Mouse (Mus musculus) cortical plate, adult 2 months (tissue): ENCODE data around the gene Lgr6. TPM values are rescaled to one million over a fixed set of nuclear protein-coding genes. Genes with fewer than 3 reads are reported as not detected.

Experiments
- H3K27ac ChIP-seq: fragments of 200-500 bp; 2 replicates; pipeline ENCODE4 v1.5.1; 2012; ENCODE audit warnings: low read length, control low read depth, inconsistent platforms; ENCODE audit not compliant: insufficient read depth
- H3K4me1 ChIP-seq: fragments of 200-500 bp; 2 replicates; pipeline ENCODE4 v1.6.1; 2011; ENCODE audit warnings: low read length; ENCODE audit not compliant: control insufficient read depth, insufficient read depth
- H3K4me3 ChIP-seq: fragments of 200-500 bp; 2 replicates; pipeline ENCODE4 v1.5.1; 2011; ENCODE audit warnings: mild to moderate bottlenecking, low read length, control low read depth; ENCODE audit not compliant: insufficient read depth
- CTCF ChIP-seq: fragments of 200-500 bp; IDR thresholded peaks from 2 replicates; pipeline ENCODE4 v1.5.1; 2011; ENCODE audit warnings: mild to moderate bottlenecking, control low read depth, low read length; ENCODE audit not compliant: insufficient read depth; ENCODE audit errors: extremely low read depth
- POLR2A ChIP-seq: fragments of 200-500 bp; IDR thresholded peaks from 2 replicates; pipeline ENCODE4 v1.6.1; 2011; ENCODE audit warnings: mild to moderate bottlenecking, low read length, control low read depth; ENCODE audit not compliant: insufficient read depth; ENCODE audit errors: extremely low read depth
- polyA plus RNA-seq: library from polyadenylated mRNA; depleted of rRNA; stranded (reverse); fragments of >200 nt; gene quantifications from 2 replicates; pipeline ENCODE4 v1.2.3, GENCODE M21; 2012

Gene Lgr6
- polyA plus RNA-seq, 1 experiment, result 1.5 TPM

DNA sequence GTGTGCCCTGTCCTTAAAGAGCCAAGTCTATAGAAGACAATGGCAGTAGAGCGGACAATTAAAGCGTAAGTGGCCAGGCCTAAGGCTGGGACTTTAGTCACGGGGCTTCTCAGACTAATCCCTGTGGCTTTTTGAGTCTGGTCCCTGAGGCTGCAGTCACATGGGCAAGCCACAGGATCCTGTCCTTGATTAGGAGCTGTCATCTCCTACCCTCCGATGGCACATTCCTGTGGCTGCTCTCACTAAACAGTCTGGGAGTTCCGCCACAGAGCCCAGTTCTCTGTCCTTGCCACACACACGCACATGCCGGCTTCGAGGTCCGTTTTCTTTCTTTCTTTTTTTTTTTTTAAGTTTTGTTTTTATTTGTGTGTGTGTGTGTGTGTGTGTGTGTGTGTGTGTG is 21.6 kb downstream of the Lgr6 start:
- Histone ChIP-seq H3K4me3 (no peak overlapping the region), H3K27ac (no peak overlapping the region), H3K4me1 (no peaks in the 10 kb centered on the region)
- TF ChIP-seq POLR2A (no peak), CTCF (no peak)

DNA sequence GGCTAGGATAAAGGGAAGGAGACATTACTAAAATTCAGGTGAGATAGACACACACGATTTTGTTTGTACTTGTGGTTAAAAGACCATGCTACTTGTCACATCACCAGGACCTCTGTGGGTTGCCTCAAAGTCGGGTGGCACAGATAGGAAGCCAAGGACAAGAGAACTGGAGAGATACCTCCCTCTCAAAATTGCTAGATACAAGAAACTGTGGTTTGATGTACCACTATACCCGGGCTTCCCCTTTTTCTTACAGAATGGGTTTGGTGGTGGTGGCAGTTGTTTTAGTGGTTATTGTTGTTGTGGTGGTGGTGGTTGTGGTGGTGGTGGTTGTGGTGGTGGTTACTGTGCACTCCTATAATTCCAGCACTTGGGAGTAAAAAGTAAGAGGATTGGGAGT is 22.8 kb downstream of the Lgr6 start:
- H3K4me3 ChIP-seq, result no peak overlapping the region
- no peaks in the 10 kb centered on the region for H3K4me1 ChIP-seq
- H3K27ac ChIP-seq, result no peak overlapping the region
- TF ChIP-seq CTCF (no peak), POLR2A (no peak)

DNA sequence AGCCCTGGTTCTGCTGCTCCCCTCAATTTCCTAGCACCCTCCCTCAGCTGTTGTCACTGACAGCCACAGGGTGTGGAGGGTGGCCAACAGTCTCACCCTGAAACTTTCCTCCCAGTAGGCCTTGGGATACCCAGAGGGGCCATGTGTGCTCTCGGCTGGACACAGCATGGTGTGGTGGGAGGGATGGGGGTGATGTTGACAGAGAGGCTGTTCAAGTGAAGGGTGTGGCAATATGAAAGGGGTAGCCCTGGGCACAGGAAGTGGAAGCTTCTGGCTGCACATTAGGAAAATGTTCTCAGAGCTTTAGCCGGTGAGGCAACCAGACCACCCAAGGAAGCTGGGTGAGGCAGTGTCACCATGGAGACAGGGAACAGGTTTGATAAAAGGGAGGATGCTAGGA is 26.1 kb downstream of the Lgr6 start:
- no peak overlapping the region for H3K27ac ChIP-seq
- H3K4me1 ChIP-seq, result no peaks in the 10 kb centered on the region
- TF ChIP-seq POLR2A, result no peak
- TF ChIP-seq CTCF, result no peak
- no peak overlapping the region for H3K4me3 ChIP-seq

DNA sequence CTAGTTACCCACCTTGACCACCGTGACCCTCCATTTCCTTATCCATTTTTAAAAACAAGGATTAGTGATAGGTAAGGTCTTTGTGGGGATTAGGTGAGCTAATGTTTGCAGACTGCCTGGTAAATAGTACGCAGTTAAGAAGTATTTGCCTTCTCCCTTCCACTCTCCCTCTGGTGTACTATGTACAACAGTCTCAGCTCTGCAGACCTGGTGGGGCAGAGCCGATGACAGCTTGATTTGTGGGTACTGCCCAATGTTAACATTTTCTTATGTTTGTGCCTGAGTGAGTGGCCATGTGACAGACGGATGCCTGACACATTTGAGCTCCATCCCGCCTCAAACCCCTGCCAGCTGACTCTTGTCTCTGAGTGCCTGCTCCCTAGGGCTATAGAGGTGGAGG is 28.6 kb downstream of the Lgr6 start:
- no peaks in the 10 kb centered on the region for H3K4me1 ChIP-seq
- no peak overlapping the region for H3K4me3 ChIP-seq
- no peak for TF ChIP-seq POLR2A
- TF ChIP-seq CTCF, result no peak
- H3K27ac ChIP-seq, result no peak overlapping the region

DNA sequence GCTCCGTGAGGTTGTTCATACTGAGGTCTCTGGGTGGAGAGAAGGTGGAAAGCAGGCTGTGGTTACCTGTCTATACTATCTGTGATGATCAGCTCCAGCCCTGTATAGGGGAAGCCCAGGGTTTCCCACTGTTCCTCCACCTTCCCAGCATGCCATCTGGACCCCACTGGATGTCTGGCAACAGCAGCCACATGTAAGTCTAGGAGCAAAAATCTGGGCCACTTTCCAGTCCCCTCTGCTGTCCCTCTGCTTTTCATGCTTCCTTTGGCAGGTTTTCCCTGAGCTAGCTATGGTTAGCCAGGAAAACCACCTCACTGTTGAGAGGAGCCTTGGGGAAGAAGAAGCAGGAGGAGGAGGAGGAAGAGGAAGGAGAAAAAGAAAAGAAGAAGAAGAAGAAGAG is 29.8 kb downstream of the Lgr6 start:
- no peak for TF ChIP-seq POLR2A
- H3K4me3 ChIP-seq, result no peak overlapping the region
- H3K4me1 ChIP-seq, result no peaks in the 10 kb centered on the region
- no peak overlapping the region for H3K27ac ChIP-seq

DNA sequence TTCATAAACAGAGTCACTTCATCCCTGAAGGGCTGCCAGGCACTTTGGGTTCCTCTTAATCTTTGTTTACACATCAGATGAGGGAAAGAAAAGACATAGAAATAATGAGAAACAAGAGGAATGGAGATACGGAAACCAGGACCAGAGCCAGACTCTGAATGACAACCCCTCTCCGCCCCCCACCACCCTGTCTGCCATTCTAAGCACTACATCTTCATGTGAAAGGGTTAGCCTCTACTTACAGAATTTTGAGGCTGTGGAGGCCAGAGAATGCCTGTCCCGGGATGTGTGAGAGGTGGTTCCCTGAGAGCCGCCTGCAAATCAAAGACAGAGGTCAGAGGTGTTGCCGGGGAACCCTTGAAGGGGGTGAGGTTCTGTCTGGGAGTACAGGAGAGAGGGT is 32.4 kb downstream of the Lgr6 start:
- H3K27ac ChIP-seq, result no peak overlapping the region
- no peak overlapping the region for H3K4me3 ChIP-seq
- no peaks in the 10 kb centered on the region for H3K4me1 ChIP-seq
- TF ChIP-seq POLR2A (no peak), CTCF (no peak)

DNA sequence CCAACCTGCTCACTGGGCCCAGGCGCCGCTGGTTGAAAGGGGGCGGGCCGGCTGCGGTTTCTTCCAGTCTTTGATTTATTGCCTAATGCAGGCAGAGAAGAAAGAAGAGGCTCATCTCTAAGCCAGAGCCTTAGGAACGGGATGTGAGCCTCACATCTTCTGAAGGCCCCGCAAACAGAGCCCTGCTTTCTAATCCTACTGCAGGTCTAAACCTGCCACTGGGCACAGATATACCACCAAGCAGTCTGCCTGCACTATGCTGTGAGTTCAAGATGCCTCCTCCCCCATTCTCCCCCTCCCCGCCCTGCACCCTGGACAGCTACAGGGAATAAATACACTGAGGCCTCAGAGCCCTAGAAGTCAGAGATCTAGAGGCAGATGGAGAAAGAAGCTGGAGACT is 35.2 kb downstream of the Lgr6 start:
- no peak overlapping the region for H3K4me3 ChIP-seq
- no peaks in the 10 kb centered on the region for H3K4me1 ChIP-seq
- TF ChIP-seq CTCF, result no peak
- no peak for TF ChIP-seq POLR2A
- no peak overlapping the region for H3K27ac ChIP-seq

DNA sequence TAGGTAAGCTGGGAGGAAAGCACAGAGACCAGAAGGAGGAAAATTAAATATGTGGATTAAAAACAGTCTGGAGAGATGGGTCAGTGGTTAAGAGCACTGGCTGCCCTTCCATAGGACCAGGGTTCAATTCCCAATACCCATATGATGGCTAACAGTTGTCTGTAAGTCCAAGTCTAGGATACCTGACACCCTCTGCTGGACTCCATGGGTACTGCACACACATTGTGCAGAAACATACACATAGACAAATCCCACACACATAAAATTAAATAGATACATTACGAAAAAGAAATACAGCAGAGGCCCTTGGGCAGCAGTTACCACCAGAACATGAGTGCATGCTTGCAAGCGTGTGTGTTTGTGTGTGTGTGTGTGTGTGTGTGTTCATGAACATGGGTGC is 40.6 kb downstream of the Lgr6 start:
- Histone ChIP-seq H3K27ac (no peak overlapping the region), H3K4me3 (no peak overlapping the region), H3K4me1 (no peaks in the 10 kb centered on the region)
- no peak for TF ChIP-seq POLR2A
- no peak for TF ChIP-seq CTCF

DNA sequence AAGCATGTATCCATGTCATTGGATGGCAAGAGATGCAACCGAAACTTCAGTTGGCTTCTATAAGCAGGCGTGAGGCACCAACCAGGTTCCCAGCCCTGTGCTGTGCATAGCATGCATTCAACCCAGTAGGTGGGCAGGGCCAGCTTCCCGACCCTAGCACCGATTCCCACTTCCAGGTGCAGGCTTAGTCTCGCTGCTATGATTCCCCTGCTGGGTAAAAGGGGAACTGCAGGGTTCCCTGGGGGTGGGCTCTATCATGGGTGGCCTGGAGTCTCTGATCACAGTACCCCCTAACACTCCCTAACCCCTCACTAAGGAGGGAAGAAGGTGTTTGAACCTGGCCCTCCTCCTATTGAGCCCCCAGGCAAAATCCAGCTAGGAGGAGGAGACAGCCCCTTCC is 42.1 kb downstream of the Lgr6 start:
- Histone ChIP-seq H3K4me1 (no peaks in the 10 kb centered on the region), H3K27ac (no peak overlapping the region), H3K4me3 (no peak overlapping the region)
- TF ChIP-seq POLR2A (no peak), CTCF (no peak)

DNA sequence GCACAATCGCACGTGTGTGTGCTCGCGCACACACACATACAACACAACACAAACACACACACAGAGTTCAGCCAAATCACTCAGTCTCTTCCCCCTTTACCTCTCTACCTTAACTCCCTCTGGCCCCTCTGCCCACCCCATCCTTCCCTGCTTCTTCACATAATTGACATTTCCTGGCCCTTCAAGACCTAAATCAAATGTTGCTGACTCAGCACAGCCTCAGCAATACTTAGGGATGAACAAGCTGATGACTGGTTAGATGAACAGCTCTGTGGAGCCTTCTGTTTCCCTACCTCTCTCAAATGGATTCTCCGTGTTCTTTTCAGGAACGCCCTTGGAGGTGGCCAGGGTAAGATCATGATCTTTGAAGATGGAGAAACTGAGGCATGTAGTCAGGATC is 43.8 kb downstream of the Lgr6 start:
- no peak for TF ChIP-seq POLR2A
- no peak for TF ChIP-seq CTCF
- Histone ChIP-seq H3K4me1 (no peaks in the 10 kb centered on the region), H3K4me3 (no peak overlapping the region), H3K27ac (no peak overlapping the region)

DNA sequence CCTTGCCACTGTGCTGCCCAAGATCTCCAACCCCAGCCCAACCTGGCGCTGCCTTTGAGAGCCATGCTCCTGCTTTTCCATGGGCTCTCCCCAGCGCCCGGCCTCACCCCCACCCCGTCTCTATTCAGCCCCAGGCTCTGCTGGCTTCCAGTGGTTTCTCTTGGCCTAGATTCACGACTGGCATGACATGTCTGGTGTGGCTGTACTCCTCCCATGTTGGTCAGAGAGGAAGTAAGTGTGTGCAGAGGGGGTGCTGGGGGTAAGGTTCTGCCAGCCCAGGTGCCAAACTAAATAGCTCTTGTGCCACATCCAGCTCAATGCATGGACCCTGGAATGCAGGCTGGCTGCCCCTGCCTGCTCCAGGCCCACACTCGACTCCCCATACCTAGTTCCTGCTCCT is 44.9 kb downstream of the Lgr6 start:
- TF ChIP-seq CTCF (no peak), POLR2A (no peak)
- H3K27ac ChIP-seq, result no peak overlapping the region
- H3K4me3 ChIP-seq, result no peak overlapping the region
- H3K4me1 ChIP-seq, result no peaks in the 10 kb centered on the region

DNA sequence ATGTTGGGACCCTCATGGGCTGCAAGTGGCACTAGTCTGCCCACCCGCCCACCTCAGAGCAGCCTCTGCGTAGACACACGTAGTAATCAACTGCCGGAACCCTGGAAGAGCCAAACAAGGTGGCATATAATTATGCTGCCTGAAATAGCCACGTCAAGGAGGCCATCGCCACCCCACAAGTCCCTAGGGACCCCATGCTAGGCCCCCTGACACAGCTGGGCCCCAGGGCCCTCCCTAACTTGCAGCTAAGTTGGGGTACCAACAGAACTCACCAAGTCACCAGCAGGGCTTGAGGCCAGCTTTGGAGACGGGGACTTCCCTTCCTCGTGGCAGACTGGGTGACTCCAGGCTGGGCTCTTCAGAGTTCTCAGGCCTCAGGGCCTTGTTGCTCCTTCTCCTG is 48.2 kb downstream of the Lgr6 start:
- Histone ChIP-seq H3K4me3 (no peak overlapping the region), H3K27ac (no peak overlapping the region), H3K4me1 (no peaks in the 10 kb centered on the region)
- TF ChIP-seq POLR2A (no peak), CTCF (no peak)
